Mouse (Mus musculus): ENCODE data around the gene Upb1.

DNA sequence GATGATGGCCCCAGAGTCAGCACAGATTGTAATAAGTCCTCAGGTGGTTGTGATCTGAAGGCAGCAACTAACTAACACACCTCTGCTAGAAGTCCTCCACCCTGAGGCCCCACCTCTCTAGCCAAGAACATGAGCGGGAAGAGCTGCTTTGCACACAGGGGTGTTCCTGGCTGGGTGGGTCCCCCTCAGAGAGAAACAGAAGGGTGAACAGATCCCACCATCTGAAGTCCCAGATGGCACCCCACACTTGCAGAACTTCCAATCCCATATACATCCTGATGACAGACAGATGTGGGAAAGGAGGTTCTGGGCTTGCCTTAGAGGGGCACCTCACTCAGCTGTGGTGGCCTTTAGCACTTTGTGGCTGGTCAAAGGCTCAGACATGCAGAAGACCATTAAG lies 36.4 kb downstream of the Upb1 start:
- TF ChIP-seq ZC3H11A (IDR thresholded peaks at IDR 0.05; ENCODE audit: borderline replicate concordance, low read depth, low read length): no peak
- no peak for TF ChIP-seq ZNF384 (IDR thresholded peaks at IDR 0.05; ENCODE audit: low read depth, low read length)
- TF ChIP-seq HCFC1 (IDR thresholded peaks at IDR 0.05; ENCODE audit: borderline replicate concordance, insufficient read depth, low read length): no peak
- no peak for TF ChIP-seq CHD2 (IDR thresholded peaks at IDR 0.05; ENCODE audit: low read depth, low read length)

All from ES-E14 (cell line).